Mouse (Mus musculus) right cerebral cortex, postnatal 25 days (tissue): ENCODE results near the gene Slc12a7.

ENCODE experiments used
- DNase-seq: peaks from one replicate; pipeline ENCODE4 v3.0.0; 2022

Slc12a7 gene

GRCm38 (mm10) chr13:73823711-73824110 is 90.8 kb downstream of the Slc12a7 start:
- DNase-seq = no peak

- DNase-seq = no peak
Observed at GRCm38 (mm10) chr13:73827243-73827642, 94.3 kb downstream of the Slc12a7 start.

- DNase-seq = peak; percentile 25
Observed at GRCm38 (mm10) chr13:73831486-73831885, 98.6 kb downstream of the Slc12a7 start.

DNA sequence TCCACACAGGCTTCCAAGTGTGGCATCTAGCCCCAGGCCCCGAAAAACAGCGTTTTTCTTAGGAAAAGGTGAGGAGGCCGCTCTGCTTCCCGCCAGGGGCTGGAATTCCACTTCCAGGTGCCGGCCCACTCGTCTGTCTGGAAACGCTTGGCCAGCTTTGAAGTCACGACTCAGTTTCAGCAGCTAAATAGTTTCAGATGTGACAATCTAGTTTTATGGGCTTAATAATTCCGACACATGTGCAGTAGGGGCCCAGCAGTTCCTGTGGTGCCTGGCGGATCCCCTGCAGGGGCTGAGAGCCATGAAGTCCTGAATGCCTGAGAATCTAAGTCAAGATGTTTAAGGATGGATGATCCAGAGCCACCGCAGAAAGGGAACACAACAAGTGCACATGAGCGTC is 100.9 kb downstream of the Slc12a7 start:
- no peak for DNase-seq

- DNase-seq = no peak
Observed at GRCm38 (mm10) chr13:73835791-73836190, 102.9 kb downstream of the Slc12a7 start.

DNA sequence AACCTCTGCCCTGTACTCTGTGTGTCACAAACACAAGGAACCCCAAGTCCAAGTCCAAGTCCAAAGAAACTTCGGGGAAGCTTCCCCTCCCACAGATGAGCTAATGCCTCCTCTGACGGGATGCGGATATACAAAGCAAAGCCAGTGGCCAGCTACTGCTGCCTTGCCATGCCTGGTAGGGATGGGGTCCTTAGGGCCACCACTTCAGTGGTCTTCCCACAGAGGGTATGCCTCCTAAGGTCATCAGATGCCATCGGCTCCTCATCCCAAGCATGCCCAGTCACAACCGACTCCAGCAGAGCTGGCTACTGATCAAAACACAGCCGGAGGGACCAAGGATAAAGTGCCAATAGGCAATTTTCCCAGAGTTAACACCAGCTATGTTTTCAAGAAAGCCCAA is 103.6 kb downstream of the Slc12a7 start:
- no peak for DNase-seq

- no peak for DNase-seq
Observed at GRCm38 (mm10) chr13:73837708-73838107, 104.8 kb downstream of the Slc12a7 start.

- DNase-seq = no peak
Observed at GRCm38 (mm10) chr13:73839137-73839548, 106.2 kb downstream of the Slc12a7 start.

- DNase-seq = no peak
Observed at GRCm38 (mm10) chr13:73839740-73840139, 106.8 kb downstream of the Slc12a7 start.

- no peak for DNase-seq
Observed at GRCm38 (mm10) chr13:73842696-73843095, 109.8 kb downstream of the Slc12a7 start.

GRCm38 (mm10) chr13:73846589-73847464 is 113.9 kb downstream of the Slc12a7 start:
- peak; percentile 21 for DNase-seq

DNA sequence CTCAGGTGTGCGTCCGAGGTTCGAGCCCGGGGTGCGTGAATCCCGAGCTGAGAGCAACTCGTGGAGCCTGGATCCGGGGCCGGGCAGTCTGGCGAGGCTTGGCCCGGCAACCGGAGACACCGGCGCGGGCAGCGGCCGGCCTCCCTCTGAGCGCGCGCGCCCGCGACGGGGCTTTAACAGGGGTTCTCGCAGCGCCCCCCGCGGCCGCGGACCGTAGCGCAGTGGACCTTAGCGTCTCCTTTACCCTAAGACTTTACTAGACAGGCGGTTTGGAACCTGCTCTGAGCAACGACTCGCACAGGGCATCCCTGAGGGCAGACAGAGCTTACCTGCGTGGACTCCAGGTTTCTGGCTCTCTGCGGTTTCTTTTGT is 114.6 kb downstream of the Slc12a7 start, which contains the start of gene Nkd2:
TSS of gene Nkd2 (minus strand) at position 167 of the 372 bp plus-strand sequence.
- DNase-seq = peak; percentile 78
